Mouse (Mus musculus): ENCODE data around the gene Adamts3. TPM values are rescaled to one million over a fixed set of nuclear protein-coding genes. Genes with fewer than 3 reads are reported as not detected.

Gene Adamts3
- polyA plus RNA-seq, 1 experiment from 2014 or later: 7.7 TPM

DNA sequence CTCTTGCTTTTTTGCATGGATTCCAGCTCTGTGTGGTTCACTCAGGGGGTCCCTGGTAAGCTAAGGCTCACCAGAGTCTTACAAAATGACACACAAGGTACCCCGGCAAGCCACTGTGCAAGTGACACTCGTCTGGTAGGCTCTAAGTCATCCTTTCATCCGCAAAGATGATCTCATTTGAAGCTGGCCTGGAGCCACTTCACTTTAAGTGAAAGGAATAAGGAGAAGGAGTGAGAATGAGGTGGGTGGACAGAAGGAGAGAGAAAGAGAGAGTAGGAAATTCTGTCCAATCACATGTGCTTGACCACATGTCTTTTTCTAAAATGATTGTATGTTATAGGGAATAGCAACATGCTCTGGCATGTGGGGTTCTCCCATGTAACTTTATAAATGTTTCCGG is 122.8 kb downstream of the Adamts3 start:
- Histone ChIP-seq H3K27ac (replicated peaks; ENCODE audit: low read depth, low read length) (no peak overlapping the region), H3K9ac (ENCODE audit: low read length) (no peak overlapping the region), H3K4me1 (ENCODE audit: control insufficient read depth, insufficient read depth, low read length) (peaks cover 3% of the 10 kb centered on the region; the same call in 1 of the 2 replicates), H3K9me3 (ENCODE audit: control insufficient read depth, low read length) (no peaks in the 10 kb centered on the region), H3K36me3 (ENCODE audit: control insufficient read depth, insufficient read depth, low read length) (no peaks in the 10 kb centered on the region), H3K27me3 (ENCODE audit: control insufficient read depth, insufficient read depth, low read length) (no peaks in the 10 kb centered on the region), H3K4me2 (ENCODE audit: low read depth, severe bottlenecking) (no peak overlapping the region), H3K4me3 (ENCODE audit: low read depth, low read length) (no peak overlapping the region)
- WGBS: 90% methylated on average over 4 of the region's 4 CpGs
- no peak for ATAC-seq (ENCODE audit: insufficient number of reproducible peaks, low FRiP score, low TSS enrichment, low read depth)
- no peak for DNase-seq (ENCODE audit: low spot score)

DNA sequence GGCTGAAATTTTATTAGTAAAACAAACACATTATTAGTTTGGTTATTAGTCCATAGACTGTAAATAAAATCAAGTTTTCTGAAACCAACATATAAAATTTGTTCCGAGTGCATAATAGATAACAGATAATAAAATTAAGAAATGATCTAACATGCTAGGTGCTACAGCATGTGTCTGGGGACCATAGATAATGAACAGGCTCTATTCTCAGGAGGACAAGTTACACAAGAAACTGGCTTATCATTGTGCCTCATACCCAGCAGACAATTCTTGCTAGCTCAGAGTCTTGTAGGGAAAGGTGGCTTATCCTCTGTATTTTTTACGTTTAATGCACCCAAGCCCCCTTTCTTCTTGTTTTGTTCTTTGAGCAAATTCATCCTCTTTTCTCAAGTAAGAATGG is 131.3 kb downstream of the Adamts3 start:
- H3K9ac ChIP-seq (ENCODE audit: low read length): no peak overlapping the region
- DNase-seq (ENCODE audit: low spot score): no peak
- no peak for ATAC-seq (ENCODE audit: insufficient number of reproducible peaks, low FRiP score, low TSS enrichment, low read depth)
- no peaks in the 10 kb centered on the region for H3K4me1 ChIP-seq (ENCODE audit: control insufficient read depth, insufficient read depth, low read length)
- no peaks in the 10 kb centered on the region for H3K27me3 ChIP-seq (ENCODE audit: control insufficient read depth, insufficient read depth, low read length)
- H3K9me3 ChIP-seq (ENCODE audit: control insufficient read depth, low read length): no peaks in the 10 kb centered on the region
- no peak overlapping the region for H3K4me3 ChIP-seq (ENCODE audit: low read depth, low read length)
- WGBS: 90% methylated on average over 2 of the region's 2 CpGs
- no peak overlapping the region for H3K27ac ChIP-seq (replicated peaks; ENCODE audit: low read depth, low read length)
- no peak overlapping the region for H3K4me2 ChIP-seq (ENCODE audit: low read depth, severe bottlenecking)
- no peaks in the 10 kb centered on the region for H3K36me3 ChIP-seq (ENCODE audit: control insufficient read depth, insufficient read depth, low read length)

DNA sequence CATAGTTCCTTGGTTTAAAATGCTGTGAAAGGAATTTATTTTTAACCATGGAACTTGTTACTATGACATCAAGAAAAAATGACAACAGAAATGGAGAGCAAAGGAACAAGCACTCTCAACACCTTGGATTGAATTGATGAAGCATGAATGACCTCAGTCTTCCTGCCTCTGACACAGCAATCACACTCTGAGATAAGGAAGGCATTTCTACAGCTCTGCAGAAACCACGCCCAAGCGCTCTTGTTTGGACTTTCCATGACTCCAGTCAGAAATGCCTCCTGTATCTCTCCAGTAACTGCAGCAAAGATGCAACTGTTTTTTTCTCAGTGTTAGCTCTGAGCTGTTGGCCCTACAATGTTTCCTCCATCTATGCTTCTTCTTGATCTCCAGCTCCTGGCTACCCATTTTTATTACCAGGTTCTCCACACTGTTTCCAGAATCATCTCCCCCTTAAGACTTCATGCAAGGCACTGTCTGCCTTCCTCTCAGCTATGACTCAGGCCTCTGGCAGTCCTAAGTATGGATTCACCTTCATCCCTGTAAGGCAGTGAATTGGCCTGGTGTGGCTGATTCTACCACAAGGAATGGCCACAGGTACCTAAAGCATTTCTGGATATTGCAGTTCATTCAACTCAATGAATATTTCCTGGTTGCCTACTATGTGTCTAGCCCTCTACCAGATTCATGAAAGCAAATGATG is 134.8 kb downstream of the Adamts3 start:
- H3K36me3 ChIP-seq (ENCODE audit: control insufficient read depth, insufficient read depth, low read length): no peaks in the 10 kb centered on the region
- H3K4me2 ChIP-seq (ENCODE audit: low read depth, severe bottlenecking): no peak overlapping the region
- no peaks in the 10 kb centered on the region for H3K4me1 ChIP-seq (ENCODE audit: control insufficient read depth, insufficient read depth, low read length)
- no peaks in the 10 kb centered on the region for H3K27me3 ChIP-seq (ENCODE audit: control insufficient read depth, insufficient read depth, low read length)
- no peaks in the 10 kb centered on the region for H3K9me3 ChIP-seq (ENCODE audit: control insufficient read depth, low read length)
- WGBS: 80% methylated on average over 2 of the region's 2 CpGs
- ATAC-seq (ENCODE audit: insufficient number of reproducible peaks, low FRiP score, low TSS enrichment, low read depth) (no peak), DNase-seq (ENCODE audit: low spot score) (no peak)
- no peak overlapping the region for H3K4me3 ChIP-seq (ENCODE audit: low read depth, low read length)
- no peak overlapping the region for H3K9ac ChIP-seq (ENCODE audit: low read length)
- H3K27ac ChIP-seq (replicated peaks; ENCODE audit: low read depth, low read length): no peak overlapping the region

- H3K4me3 ChIP-seq (ENCODE audit: low read depth, low read length): no peak overlapping the region
- H3K27ac ChIP-seq (replicated peaks; ENCODE audit: low read depth, low read length): no peak overlapping the region
- no peaks in the 10 kb centered on the region for H3K4me1 ChIP-seq (ENCODE audit: control insufficient read depth, insufficient read depth, low read length)
- no peak for ATAC-seq (ENCODE audit: insufficient number of reproducible peaks, low FRiP score, low TSS enrichment, low read depth)
- 86% methylated on average over 5 of the region's 5 CpGs for WGBS
- no peak overlapping the region for H3K4me2 ChIP-seq (ENCODE audit: low read depth, severe bottlenecking)
- H3K9ac ChIP-seq (ENCODE audit: low read length): no peak overlapping the region
- no peaks in the 10 kb centered on the region for H3K27me3 ChIP-seq (ENCODE audit: control insufficient read depth, insufficient read depth, low read length)
- no peaks in the 10 kb centered on the region for H3K9me3 ChIP-seq (ENCODE audit: control insufficient read depth, low read length)
- DNase-seq (ENCODE audit: low spot score): no peak
- no peaks in the 10 kb centered on the region for H3K36me3 ChIP-seq (ENCODE audit: control insufficient read depth, insufficient read depth, low read length)
These were observed 135.9 kb downstream of the Adamts3 start for GRCm38 (mm10) chr5:89747149-89747659.

GRCm38 (mm10) chr5:89745112-89745511 is 138.0 kb downstream of the Adamts3 start:
- Histone ChIP-seq H3K36me3 (ENCODE audit: control insufficient read depth, insufficient read depth, low read length) (no peaks in the 10 kb centered on the region), H3K9me3 (ENCODE audit: control insufficient read depth, low read length) (no peaks in the 10 kb centered on the region), H3K4me1 (ENCODE audit: control insufficient read depth, insufficient read depth, low read length) (no peaks in the 10 kb centered on the region), H3K4me3 (ENCODE audit: low read depth, low read length) (no peak overlapping the region), H3K9ac (ENCODE audit: low read length) (no peak overlapping the region), H3K27ac (replicated peaks; ENCODE audit: low read depth, low read length) (no peak overlapping the region), H3K27me3 (ENCODE audit: control insufficient read depth, insufficient read depth, low read length) (no peaks in the 10 kb centered on the region), H3K4me2 (ENCODE audit: low read depth, severe bottlenecking) (no peak overlapping the region)
- DNase-seq (ENCODE audit: low spot score): no peak
- ATAC-seq (ENCODE audit: insufficient number of reproducible peaks, low FRiP score, low TSS enrichment, low read depth): no peak
- 85% methylated on average over 2 of the region's 2 CpGs for WGBS

- H3K4me1 ChIP-seq (ENCODE audit: control insufficient read depth, insufficient read depth, low read length): no peaks in the 10 kb centered on the region
- H3K4me3 ChIP-seq (ENCODE audit: low read depth, low read length): no peak overlapping the region
- H3K27ac ChIP-seq (replicated peaks; ENCODE audit: low read depth, low read length): no peak overlapping the region
- WGBS: 86% methylated on average over 2 of the region's 2 CpGs
- ATAC-seq (ENCODE audit: insufficient number of reproducible peaks, low FRiP score, low TSS enrichment, low read depth) (no peak), DNase-seq (ENCODE audit: low spot score) (no peak)
- H3K4me2 ChIP-seq (ENCODE audit: low read depth, severe bottlenecking): no peak overlapping the region
- no peak overlapping the region for H3K9ac ChIP-seq (ENCODE audit: low read length)
- H3K9me3 ChIP-seq (ENCODE audit: control insufficient read depth, low read length): no peaks in the 10 kb centered on the region
- no peaks in the 10 kb centered on the region for H3K36me3 ChIP-seq (ENCODE audit: control insufficient read depth, insufficient read depth, low read length)
- H3K27me3 ChIP-seq (ENCODE audit: control insufficient read depth, insufficient read depth, low read length): no peaks in the 10 kb centered on the region
These were observed 148.4 kb downstream of the Adamts3 start for GRCm38 (mm10) chr5:89734759-89735158.

GRCm38 (mm10) chr5:89730411-89730810 is 152.7 kb downstream of the Adamts3 start:
- no peaks in the 10 kb centered on the region for H3K36me3 ChIP-seq (ENCODE audit: control insufficient read depth, insufficient read depth, low read length)
- H3K4me3 ChIP-seq (ENCODE audit: low read depth, low read length): no peak overlapping the region
- H3K4me2 ChIP-seq (ENCODE audit: low read depth, severe bottlenecking): no peak overlapping the region
- H3K27me3 ChIP-seq (ENCODE audit: control insufficient read depth, insufficient read depth, low read length): no peaks in the 10 kb centered on the region
- no peak overlapping the region for H3K9ac ChIP-seq (ENCODE audit: low read length)
- H3K4me1 ChIP-seq (ENCODE audit: control insufficient read depth, insufficient read depth, low read length): no peaks in the 10 kb centered on the region
- no peaks in the 10 kb centered on the region for H3K9me3 ChIP-seq (ENCODE audit: control insufficient read depth, low read length)
- ATAC-seq (ENCODE audit: insufficient number of reproducible peaks, low FRiP score, low TSS enrichment, low read depth) (no peak), DNase-seq (ENCODE audit: low spot score) (no peak)
- WGBS: 87% methylated on average over 3 of the region's 3 CpGs
- H3K27ac ChIP-seq (replicated peaks; ENCODE audit: low read depth, low read length): no peak overlapping the region

- ATAC-seq (ENCODE audit: insufficient number of reproducible peaks, low FRiP score, low TSS enrichment, low read depth): no peak
- WGBS: 85% methylated on average over 3 of the region's 3 CpGs
- no peaks in the 10 kb centered on the region for H3K27me3 ChIP-seq (ENCODE audit: control insufficient read depth, insufficient read depth, low read length)
These were observed 155.0 kb downstream of the Adamts3 start for GRCm38 (mm10) chr5:89728117-89728516.

More at GRCm38 (mm10) chr5:89728117-89728516, 155.0 kb downstream of the Adamts3 start:
- Histone ChIP-seq H3K4me3 (ENCODE audit: low read depth, low read length) (no peak overlapping the region), H3K4me2 (ENCODE audit: low read depth, severe bottlenecking) (no peak overlapping the region), H3K36me3 (ENCODE audit: control insufficient read depth, insufficient read depth, low read length) (no peaks in the 10 kb centered on the region), H3K9me3 (ENCODE audit: control insufficient read depth, low read length) (no peaks in the 10 kb centered on the region), H3K27ac (replicated peaks; ENCODE audit: low read depth, low read length) (no peak overlapping the region), H3K4me1 (ENCODE audit: control insufficient read depth, insufficient read depth, low read length) (no peaks in the 10 kb centered on the region), H3K9ac (ENCODE audit: low read length) (no peak overlapping the region)
- DNase-seq (ENCODE audit: low spot score): no peak
